Mouse (Mus musculus) myocyte (in vitro differentiated cells): ENCODE data around the gene Nr2c2ap.

ENCODE experiments used
- CEBPB ChIP-seq: IDR thresholded peaks from 2 replicates; pipeline ENCODE4 v1.6.1; 2011; ENCODE audit warnings: mild to moderate bottlenecking, moderate library complexity; ENCODE audit not compliant: poor library complexity, insufficient read depth, severe bottlenecking
- POLR2A ChIP-seq: IDR thresholded peaks from one replicate; pipeline ENCODE4 v1.6.1; 2011; ENCODE audit warnings: low read depth, mild to moderate bottlenecking, control low read depth, moderate library complexity; ENCODE audit not compliant: insufficient read length
- TCF12 ChIP-seq: IDR thresholded peaks from one replicate; pipeline ENCODE4 v1.6.1; 2011; ENCODE audit warnings: mild to moderate bottlenecking, control low read depth; ENCODE audit not compliant: poor library complexity, insufficient read depth, severe bottlenecking
- USF1 ChIP-seq: IDR thresholded peaks from one replicate; pipeline ENCODE4 v1.6.1; 2011; ENCODE audit warnings: low read depth, mild to moderate bottlenecking, control low read depth, moderate library complexity

DNA sequence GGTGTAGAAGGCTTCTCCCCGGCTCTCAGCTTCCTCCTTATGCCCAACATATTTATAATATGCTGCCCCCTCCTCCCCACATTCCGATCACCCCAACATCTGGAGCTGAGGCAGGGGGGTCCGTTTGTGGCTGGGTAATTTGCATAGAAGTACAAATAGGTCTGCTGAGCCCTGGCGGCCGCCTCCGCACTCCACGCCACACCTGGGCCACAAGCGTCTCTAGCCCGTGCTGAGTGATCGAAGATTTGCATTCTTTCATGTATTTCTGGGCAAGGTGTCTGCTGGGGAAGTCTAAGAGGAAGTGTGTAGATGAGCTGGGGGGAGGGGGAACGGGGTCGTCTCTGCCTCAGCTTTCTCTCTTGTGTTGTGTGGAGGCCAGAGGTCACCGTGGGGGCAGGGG lies 28.9 kb downstream of the Nr2c2ap start:
- TF ChIP-seq TCF12 (no peak), USF1 (no peak), POLR2A (no peak), CEBPB (no peak)
